Mouse (Mus musculus) G1E (cell line): Measurements from ENCODE around the gene Myo1g.

Experiments used
- CTCF ChIP-seq: IDR thresholded peaks from 2 replicates; pipeline ENCODE4 v1.5.1; 2012; ENCODE audit warnings: low read depth, low read length, inconsistent platforms, mixed read lengths
- GATA1 ChIP-seq: IDR thresholded peaks from 2 replicates; pipeline ENCODE4 v1.6.1; 2012; ENCODE audit warnings: borderline replicate concordance, low read length, inconsistent platforms, mixed read lengths

GRCm38 (mm10) chr11:6483103-6483502 lies 37.7 kb downstream of the Myo1g start:
- no peak for TF ChIP-seq CTCF
- TF ChIP-seq GATA1 = no peak
